Mouse (Mus musculus) C2C12 (cell line): Measurements from ENCODE around the gene Vrk3. TPM values are rescaled to one million over a fixed set of nuclear protein-coding genes. Genes with fewer than 3 reads are reported as not detected.

ENCODE experiments used
- H3K27me3 ChIP-seq: one replicate; pipeline ENCODE4 v1.6.1; 2011; ENCODE audit not compliant: control insufficient read depth, insufficient read depth, insufficient read length
- H3K36me3 ChIP-seq: one replicate; pipeline ENCODE4 v1.6.1; 2011; ENCODE audit not compliant: control insufficient read depth, insufficient read depth
- H3K4me3 ChIP-seq: one replicate; pipeline ENCODE4 v1.5.1; 2011; ENCODE audit warnings: mild to moderate bottlenecking, control low read depth; ENCODE audit not compliant: poor library complexity, insufficient read depth, severe bottlenecking
- H3K79me2 ChIP-seq: one replicate; pipeline ENCODE4 v1.6.1; 2011; ENCODE audit not compliant: control insufficient read depth, insufficient read depth
- H3K79me3 ChIP-seq: one replicate; pipeline ENCODE4 v1.6.1; 2011; ENCODE audit warnings: low read depth, control low read depth
- H3ac ChIP-seq: one replicate; pipeline ENCODE3; 2011; ENCODE audit warnings: low read depth; ENCODE audit not compliant: control insufficient read depth, insufficient read length
- CEBPB ChIP-seq: IDR thresholded peaks from one replicate; pipeline ENCODE4 v1.6.1; 2011; ENCODE audit warnings: low read depth, mild to moderate bottlenecking, control low read depth, moderate library complexity
- CTCF ChIP-seq: IDR thresholded peaks from one replicate; pipeline ENCODE4 v1.5.1; 2011; ENCODE audit not compliant: control insufficient read depth, insufficient read depth, insufficient read length
- FOSL1 ChIP-seq: IDR thresholded peaks from one replicate; pipeline ENCODE4 v1.8.0; 2011; ENCODE audit warnings: mild to moderate bottlenecking, low read length; ENCODE audit not compliant: poor library complexity, insufficient read depth, severe bottlenecking
- MAX ChIP-seq: IDR thresholded peaks from one replicate; pipeline ENCODE4 v1.6.1; 2011; ENCODE audit warnings: mild to moderate bottlenecking, control low read depth
- MYOD1 ChIP-seq: IDR thresholded peaks from one replicate; pipeline ENCODE4 v1.6.1; 2011; ENCODE audit warnings: low read depth; ENCODE audit not compliant: control insufficient read depth, insufficient read length
- MYOG ChIP-seq: IDR thresholded peaks from one replicate; pipeline ENCODE4 v1.6.1; 2011; ENCODE audit not compliant: control insufficient read depth, insufficient read length; ENCODE audit errors: extremely low read depth
- USF1 ChIP-seq: IDR thresholded peaks from one replicate; pipeline ENCODE4 v1.6.1; 2011; ENCODE audit warnings: low read depth, mild to moderate bottlenecking, control low read depth, moderate library complexity
- polyA plus RNA-seq: library from polyadenylated mRNA; unstranded; fragments of >200 nt; fragmentation: generic; extraction: Trizol; gene quantifications from one replicate; pipeline ENCODE4 v1.2.1, GENCODE M21; 2012; ENCODE audit warnings: missing spikeins

Vrk3 gene
- polyA plus RNA-seq, 1 experiment, result 20.0 TPM

- H3K27me3 ChIP-seq, result no peaks in the 10 kb centered on the region
- H3K79me2 ChIP-seq, result peaks cover 90% of the 10 kb centered on the region
- H3K36me3 ChIP-seq, result peaks cover 40% of the 10 kb centered on the region
- TF ChIP-seq MAX (no peak), CEBPB (peak; percentile 86), MYOD1 (no peak), FOSL1 (no peak), USF1 (no peak)
- peak overlapping the region; percentile 65 for H3K4me3 ChIP-seq
- H3ac ChIP-seq, result peak overlapping the region; percentile 47
- peaks cover 74% of the 10 kb centered on the region for H3K79me3 ChIP-seq
These were observed 70.6 kb downstream of the Vrk3 start for GRCm38 (mm10) chr7:44818751-44819235.

GRCm38 (mm10) chr7:44819391-44819790 is 71.2 kb downstream of the Vrk3 start:
- H3K79me3 ChIP-seq, result peaks cover 79% of the 10 kb centered on the region
- peak overlapping the region; percentile 47 for H3ac ChIP-seq
- no peaks in the 10 kb centered on the region for H3K27me3 ChIP-seq
- peaks cover 90% of the 10 kb centered on the region for H3K79me2 ChIP-seq
- peaks cover 36% of the 10 kb centered on the region for H3K36me3 ChIP-seq
- TF ChIP-seq CTCF (no peak), CEBPB (no peak), USF1 (no peak), FOSL1 (no peak), MYOD1 (no peak), MYOG (no peak)
- H3K4me3 ChIP-seq, result no peak overlapping the region

DNA sequence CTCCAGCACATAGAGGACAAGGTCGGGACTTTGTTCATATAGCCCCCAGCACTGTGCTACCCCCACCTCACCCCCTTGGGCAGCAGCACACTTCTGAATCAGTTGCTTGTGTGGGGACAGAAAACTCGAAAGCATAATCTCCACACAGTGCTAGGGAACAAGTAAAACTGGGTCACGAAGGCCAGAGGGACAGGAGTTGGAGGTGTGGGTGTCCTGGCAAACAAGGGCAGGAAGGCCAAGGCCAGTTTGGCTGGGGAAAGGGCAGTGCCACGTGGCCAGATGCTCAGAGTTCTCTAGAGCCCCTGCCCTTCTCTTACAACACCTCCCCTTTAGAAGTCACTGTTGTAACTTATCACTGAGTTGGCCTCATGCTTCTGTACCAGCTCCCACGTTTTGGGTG is 71.7 kb downstream of the Vrk3 start:
- Histone ChIP-seq H3K79me2 (peaks cover 90% of the 10 kb centered on the region), H3ac (no peak overlapping the region), H3K79me3 (peaks cover 81% of the 10 kb centered on the region), H3K4me3 (no peak overlapping the region), H3K27me3 (no peaks in the 10 kb centered on the region), H3K36me3 (peaks cover 32% of the 10 kb centered on the region)
- TF ChIP-seq CTCF (no peak), FOSL1 (no peak), MYOG (no peak), CEBPB (no peak), USF1 (peak; percentile 4)

DNA sequence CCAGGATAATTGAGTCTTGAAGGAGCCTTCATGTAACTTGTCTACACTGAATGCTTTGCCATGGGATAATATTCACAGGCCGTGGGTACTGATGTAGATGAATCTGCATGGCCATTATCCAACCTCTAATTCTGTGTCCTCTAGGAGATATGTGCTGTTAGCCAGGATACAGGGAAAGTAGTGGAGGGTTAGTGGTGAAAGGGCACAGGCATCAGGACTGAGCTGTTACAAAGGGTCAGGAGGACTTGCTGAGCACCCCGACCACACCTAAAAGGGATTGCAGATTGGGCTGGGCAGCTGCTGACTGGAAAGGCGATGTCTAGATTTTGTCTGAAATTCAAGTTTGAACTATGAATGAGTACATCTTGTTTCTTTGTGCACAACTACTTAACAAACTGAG is 72.3 kb downstream of the Vrk3 start:
- Histone ChIP-seq H3K36me3 (peaks cover 37% of the 10 kb centered on the region), H3K27me3 (no peaks in the 10 kb centered on the region), H3K79me3 (peaks cover 88% of the 10 kb centered on the region), H3K4me3 (no peak overlapping the region), H3ac (no peak overlapping the region), H3K79me2 (peaks cover 92% of the 10 kb centered on the region)
- TF ChIP-seq CTCF, result no peak
- no peak for TF ChIP-seq CEBPB

DNA sequence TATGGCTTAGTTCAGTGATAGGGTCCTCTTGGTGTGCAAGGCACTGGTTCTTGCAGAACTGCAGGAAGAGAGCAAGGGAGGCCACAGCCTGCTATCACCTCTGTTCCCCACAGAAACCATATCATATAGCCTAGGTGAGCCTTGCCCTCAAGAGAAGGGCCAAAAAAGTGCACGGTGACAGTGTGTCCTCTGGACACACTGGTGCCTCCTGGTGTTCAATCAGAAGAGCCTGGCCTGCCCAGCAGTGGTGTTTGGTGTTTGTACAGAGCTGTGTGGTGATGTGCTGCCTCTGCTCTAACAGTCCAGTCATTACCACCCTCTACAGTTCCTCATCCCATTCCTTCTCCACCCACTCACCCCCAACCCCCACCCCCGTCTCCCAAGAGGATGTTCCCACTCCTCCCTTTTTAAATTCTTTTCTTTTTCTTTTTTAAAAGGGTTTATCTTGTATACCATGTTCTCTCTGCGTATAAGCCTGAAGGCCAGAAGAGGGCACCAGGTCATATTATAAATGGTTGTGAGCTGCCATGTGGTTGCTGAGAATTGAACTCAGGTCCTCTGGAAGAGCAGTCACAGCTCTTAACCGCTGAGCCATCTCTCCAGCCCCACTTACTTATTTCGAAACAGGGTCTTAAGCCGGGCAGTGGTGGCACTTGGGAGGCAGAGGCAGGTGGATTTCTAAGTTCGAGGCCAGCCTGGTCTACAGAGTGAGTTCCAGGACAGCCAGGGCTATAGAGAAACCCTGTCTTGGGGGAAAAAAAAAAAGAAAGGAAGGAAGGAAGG is 73.6 kb downstream of the Vrk3 start:
- Histone ChIP-seq H3K79me3 (peaks cover 96% of the 10 kb centered on the region), H3K36me3 (peaks cover 39% of the 10 kb centered on the region), H3ac (no peak overlapping the region), H3K27me3 (no peaks in the 10 kb centered on the region), H3K4me3 (no peak overlapping the region), H3K79me2 (peaks cover 100% of the 10 kb centered on the region)
- TF ChIP-seq MYOG (no peak), FOSL1 (no peak)

- H3K79me3 ChIP-seq, result peaks cover 96% of the 10 kb centered on the region
These were observed 75.2 kb downstream of the Vrk3 start for GRCm38 (mm10) chr7:44823409-44823808.

More at GRCm38 (mm10) chr7:44823409-44823808, 75.2 kb downstream of the Vrk3 start:
- TF ChIP-seq FOSL1 (no peak), MYOD1 (no peak), CTCF (no peak), MYOG (no peak), USF1 (no peak)
- peaks cover 100% of the 10 kb centered on the region for H3K79me2 ChIP-seq
- H3K27me3 ChIP-seq, result no peaks in the 10 kb centered on the region
- peaks cover 43% of the 10 kb centered on the region for H3K36me3 ChIP-seq
- no peak overlapping the region for H3ac ChIP-seq
- H3K4me3 ChIP-seq, result no peak overlapping the region
